Mouse (Mus musculus): ENCODE measurements at regions not wholly inside any gene's neighbourhood (a gene's known extent, or its start where the extent isn't known, plus 50 kb on each side); places are given as distances from the start of the nearest gene placed in this dataset.

DNA sequence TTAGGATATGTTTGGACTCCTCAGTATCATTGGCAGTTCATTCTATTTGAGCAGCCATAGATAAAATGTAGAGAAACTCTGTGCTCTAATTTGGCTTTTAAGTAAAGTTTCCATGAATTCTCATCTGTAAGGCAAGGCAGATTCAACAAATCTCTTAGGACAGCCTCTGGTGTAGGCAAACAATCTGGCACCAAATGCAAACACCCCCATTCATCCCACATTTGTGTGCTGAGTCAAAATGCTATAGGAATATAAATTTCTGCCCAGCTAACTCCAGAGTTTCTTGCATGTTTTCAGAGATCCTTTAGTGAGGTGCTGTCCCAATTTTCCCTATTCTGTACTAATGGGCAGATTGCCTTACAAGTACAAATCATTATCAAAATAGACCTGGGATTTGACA is 695.7 kb upstream of the Kif18a start:
- H3K4me3 ChIP-seq: no peak overlapping the region
- H3K9me3 ChIP-seq: no peaks in the 10 kb centered on the region
- no peaks in the 10 kb centered on the region for H3K27me3 ChIP-seq (ENCODE audit: insufficient read depth, poor library complexity, severe bottlenecking)
- no peak for DNase-seq (ENCODE audit: low spot score)
- no peak overlapping the region for H3K27ac ChIP-seq
- H3K36me3 ChIP-seq: no peaks in the 10 kb centered on the region
- H3K4me1 ChIP-seq: no peaks in the 10 kb centered on the region

DNA sequence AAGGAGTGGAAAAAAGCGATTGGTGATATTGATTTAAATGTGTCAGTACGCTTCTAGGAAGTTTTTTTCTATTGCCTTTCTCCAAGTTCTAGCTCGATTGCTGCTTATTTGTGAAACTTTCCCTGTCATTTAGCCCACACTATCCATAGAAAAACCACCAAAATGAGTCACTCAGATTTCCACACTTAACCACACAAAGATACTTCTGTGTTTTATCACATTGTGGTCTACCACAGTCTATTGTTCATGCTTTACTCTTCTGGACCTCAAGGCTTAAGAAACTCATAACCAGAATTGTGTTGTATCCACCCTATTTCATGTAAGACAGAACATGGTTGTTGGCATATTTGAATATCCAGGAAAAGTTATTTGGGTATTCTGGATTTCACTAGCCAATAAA is 687.0 kb upstream of the Kif18a start:
- 76% methylated on average over 3 of the region's 3 CpGs for WGBS
- no peak overlapping the region for H3K4me3 ChIP-seq
- no peaks in the 10 kb centered on the region for H3K36me3 ChIP-seq
- H3K9me3 ChIP-seq: no peaks in the 10 kb centered on the region
- DNase-seq (ENCODE audit: low spot score): no peak
- no peak overlapping the region for H3K27ac ChIP-seq
- no peaks in the 10 kb centered on the region for H3K27me3 ChIP-seq (ENCODE audit: insufficient read depth, poor library complexity, severe bottlenecking)
- H3K4me1 ChIP-seq: no peaks in the 10 kb centered on the region

DNA sequence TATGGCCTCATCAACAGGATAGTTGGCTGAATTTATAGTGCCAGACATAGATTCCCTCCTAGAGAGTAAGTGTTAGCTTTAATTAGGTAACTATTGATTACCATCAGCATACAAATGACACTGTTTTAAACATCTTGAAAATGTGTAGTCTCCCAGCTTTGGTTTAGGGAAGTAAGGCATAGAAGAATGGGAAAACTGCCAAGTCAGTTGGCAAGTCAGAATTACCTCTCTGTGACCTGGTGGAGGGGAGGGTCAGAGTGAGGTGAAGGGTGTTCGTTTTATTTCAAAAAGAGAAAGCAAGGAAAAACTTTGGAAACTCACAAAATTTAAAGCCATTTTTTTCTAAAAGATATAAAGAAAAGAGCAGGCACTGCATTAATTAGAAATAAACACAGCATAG is 680.2 kb upstream of the Kif18a start:
- no peaks in the 10 kb centered on the region for H3K4me1 ChIP-seq
- H3K27ac ChIP-seq: no peak overlapping the region
- no peak overlapping the region for H3K4me3 ChIP-seq
- no peaks in the 10 kb centered on the region for H3K27me3 ChIP-seq (ENCODE audit: insufficient read depth, poor library complexity, severe bottlenecking)
- DNase-seq (ENCODE audit: low spot score): no peak
- H3K9me3 ChIP-seq: no peaks in the 10 kb centered on the region
- WGBS: 66% methylated on average over 1 of the region's 1 CpGs
- no peaks in the 10 kb centered on the region for H3K36me3 ChIP-seq

DNA sequence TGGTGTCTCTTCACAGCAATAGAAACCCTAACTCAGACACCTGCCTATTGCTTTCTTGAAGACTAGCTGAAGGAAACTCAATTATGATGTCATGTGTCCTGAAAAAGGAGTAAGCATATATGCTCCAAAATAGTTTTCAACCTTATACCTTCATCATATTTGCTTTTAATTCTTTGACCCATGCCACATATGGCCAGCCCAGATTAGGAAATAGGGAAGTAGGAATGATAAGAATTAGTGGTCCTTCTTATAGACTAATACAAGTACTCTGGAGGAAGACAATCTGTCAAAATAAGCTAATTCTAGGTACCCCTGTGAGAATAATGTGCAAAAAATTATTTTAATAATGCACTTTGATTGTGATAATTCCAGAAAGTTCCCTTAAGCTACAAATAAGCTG is 661.0 kb upstream of the Kif18a start:
- H3K27ac ChIP-seq: no peak overlapping the region
- DNase-seq (ENCODE audit: low spot score): no peak
- no peaks in the 10 kb centered on the region for H3K36me3 ChIP-seq
- H3K27me3 ChIP-seq (ENCODE audit: insufficient read depth, poor library complexity, severe bottlenecking): no peaks in the 10 kb centered on the region
- no peak overlapping the region for H3K4me3 ChIP-seq
- H3K4me1 ChIP-seq: no peaks in the 10 kb centered on the region
- no peaks in the 10 kb centered on the region for H3K9me3 ChIP-seq

DNA sequence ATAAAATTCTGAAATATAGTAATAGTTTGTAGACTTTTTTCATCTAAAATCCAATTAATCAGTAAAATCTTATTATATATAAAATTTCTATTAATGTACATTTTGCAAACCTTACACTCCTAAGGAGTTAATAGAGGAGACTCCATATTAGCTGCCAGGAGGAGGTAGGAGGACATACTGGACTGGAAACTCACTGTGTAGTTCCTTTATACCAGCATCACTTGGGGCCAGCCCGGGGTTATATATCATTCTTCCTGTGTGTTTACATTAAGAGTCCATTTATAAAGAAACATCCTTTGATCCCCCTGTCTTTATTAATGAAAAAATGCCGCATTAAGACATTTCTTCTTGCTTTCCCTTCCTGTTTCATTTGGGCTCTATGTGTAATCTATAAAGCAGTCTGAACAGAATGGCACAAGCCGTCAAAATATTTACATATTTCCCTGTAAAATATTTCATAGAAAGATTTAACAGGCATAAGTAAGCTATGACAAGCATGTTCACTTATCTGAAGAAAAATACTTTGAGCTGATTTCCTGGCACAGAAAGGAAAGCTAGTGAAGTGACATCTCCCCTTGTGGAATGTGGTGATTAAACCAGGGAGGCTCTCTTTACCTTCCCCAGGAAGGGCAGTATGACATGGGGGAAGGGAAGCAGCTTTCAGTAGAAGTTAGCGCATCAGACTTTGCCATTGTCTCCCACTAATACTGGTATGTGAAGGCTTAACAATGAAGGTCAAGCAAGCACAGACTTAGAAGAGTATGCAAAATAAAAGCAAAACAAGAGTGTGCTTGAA is 658.0 kb upstream of the Kif18a start:
- H3K27me3 ChIP-seq (ENCODE audit: insufficient read depth, poor library complexity, severe bottlenecking): no peaks in the 10 kb centered on the region
- no peaks in the 10 kb centered on the region for H3K9me3 ChIP-seq
- no peak for DNase-seq (ENCODE audit: low spot score)
- H3K4me1 ChIP-seq: no peaks in the 10 kb centered on the region
- no peak overlapping the region for H3K4me3 ChIP-seq
- 53% methylated on average over 4 of the region's 4 CpGs for WGBS
- no peak overlapping the region for H3K27ac ChIP-seq
- H3K36me3 ChIP-seq: no peaks in the 10 kb centered on the region

DNA sequence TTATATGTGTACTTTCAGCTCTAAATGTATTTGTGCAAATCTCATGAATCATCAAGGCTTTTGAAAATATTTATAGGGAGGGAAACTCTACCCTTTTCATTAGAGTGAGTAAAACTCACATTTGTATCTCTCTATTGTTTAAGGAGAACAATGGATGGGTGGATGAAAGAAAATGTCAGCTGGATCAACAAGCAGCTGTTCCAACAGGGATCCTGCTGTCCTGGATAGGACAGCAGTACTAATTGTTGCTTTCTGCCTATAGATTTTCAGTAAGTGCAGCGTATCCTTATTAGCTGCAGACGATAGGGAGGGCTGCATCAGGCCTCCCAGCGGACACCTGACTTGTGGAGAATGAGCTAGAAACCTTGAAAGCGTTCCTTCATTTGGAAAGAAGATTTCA is 644.9 kb upstream of the Kif18a start:
- no peaks in the 10 kb centered on the region for H3K4me1 ChIP-seq
- DNase-seq (ENCODE audit: low spot score): no peak
- no peak overlapping the region for H3K27ac ChIP-seq
- 86% methylated on average over 4 of the region's 4 CpGs for WGBS
- H3K9me3 ChIP-seq: no peaks in the 10 kb centered on the region
- H3K27me3 ChIP-seq (ENCODE audit: insufficient read depth, poor library complexity, severe bottlenecking): no peaks in the 10 kb centered on the region
- H3K4me3 ChIP-seq: no peak overlapping the region
- no peaks in the 10 kb centered on the region for H3K36me3 ChIP-seq

DNA sequence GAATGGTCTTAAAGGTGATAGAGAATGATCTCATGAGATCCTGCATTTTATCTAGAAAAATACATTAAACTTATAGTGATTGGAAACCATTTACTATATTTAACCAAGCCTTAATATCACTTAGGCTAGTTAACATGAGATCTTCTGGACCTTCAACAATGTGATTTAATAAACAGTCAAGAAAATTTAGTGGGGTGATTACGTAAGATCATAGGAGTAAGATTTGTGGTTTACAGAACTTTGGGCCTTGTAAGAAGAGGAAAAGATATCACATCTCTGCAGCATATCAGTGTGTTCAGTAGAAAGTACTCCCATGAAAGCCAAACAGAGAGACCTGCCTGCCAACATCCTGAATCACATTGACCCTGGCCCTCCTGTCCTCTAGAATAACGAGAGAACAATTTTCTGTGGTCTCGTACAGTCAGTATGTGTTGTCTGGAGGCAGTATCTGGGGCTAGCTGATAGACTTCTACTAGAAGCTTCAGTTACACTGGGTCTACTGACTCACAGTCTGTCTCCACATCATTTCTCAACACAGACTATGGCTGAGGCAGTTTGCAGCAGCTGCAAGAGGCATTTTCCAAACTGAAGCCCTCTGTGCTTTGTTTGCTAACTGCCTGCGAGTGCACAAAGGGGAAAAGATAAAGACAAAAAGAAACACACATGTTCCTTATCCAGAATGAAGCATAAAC is 619.7 kb upstream of the Kif18a start:
- 55% methylated on average over 4 of the region's 4 CpGs for WGBS
- DNase-seq (ENCODE audit: low spot score): no peak
- Histone ChIP-seq H3K9me3 (no peaks in the 10 kb centered on the region), H3K4me3 (no peak overlapping the region), H3K27ac (no peak overlapping the region), H3K4me1 (no peaks in the 10 kb centered on the region), H3K36me3 (no peaks in the 10 kb centered on the region), H3K27me3 (ENCODE audit: insufficient read depth, poor library complexity, severe bottlenecking) (no peaks in the 10 kb centered on the region)

DNA sequence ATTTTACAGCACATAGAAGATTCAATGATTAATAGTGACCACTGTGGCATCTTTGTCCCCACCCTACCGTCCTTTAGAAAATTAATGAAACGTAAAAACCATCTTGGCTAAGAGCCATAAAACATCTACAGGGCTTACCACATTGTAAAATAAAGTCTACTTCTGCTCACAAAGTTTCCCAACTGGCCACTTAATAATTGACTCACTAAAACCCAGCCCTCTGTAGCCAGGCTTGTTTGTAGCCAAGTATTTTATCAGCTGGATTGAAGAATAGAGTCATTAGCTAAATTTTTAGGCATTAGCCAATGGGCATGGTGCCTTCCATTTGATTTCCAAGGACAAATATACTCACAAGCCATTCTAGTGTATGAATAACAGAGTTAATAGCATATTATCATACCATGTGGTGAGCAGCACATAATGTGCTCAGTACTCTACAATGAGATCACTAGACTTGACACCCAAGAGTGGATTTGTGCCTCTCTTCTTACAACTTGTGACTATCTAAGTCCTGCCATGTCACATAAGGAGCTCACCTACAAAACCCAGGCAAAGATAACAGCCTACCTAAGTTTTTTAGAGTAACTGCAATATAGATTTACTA is 602.7 kb upstream of the Kif18a start:
- WGBS: 83% methylated on average over 2 of the region's 2 CpGs
- Histone ChIP-seq H3K4me3 (no peak overlapping the region), H3K4me1 (no peaks in the 10 kb centered on the region), H3K9me3 (no peaks in the 10 kb centered on the region), H3K27ac (no peak overlapping the region), H3K27me3 (ENCODE audit: insufficient read depth, poor library complexity, severe bottlenecking) (no peaks in the 10 kb centered on the region), H3K36me3 (no peaks in the 10 kb centered on the region)
- DNase-seq (ENCODE audit: low spot score): no peak

DNA sequence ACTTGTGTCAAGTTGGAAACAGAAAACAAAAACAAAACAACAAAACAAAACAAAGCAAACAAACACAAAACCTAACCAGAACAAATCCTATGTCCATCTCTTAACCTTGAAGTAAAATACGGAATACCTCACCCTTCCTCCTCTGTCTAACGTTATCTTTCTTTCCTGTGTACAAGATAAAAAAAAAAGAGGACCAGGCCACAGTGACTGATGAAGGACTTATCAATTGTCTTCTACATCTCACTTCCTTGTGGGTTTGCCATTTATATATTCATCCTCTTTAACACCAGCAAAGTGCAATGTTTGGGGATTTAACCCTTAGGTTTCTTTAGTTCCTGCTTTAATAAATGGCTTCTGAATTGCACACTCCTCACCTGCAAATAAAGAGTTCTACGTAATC is 599.0 kb upstream of the Kif18a start:
- Histone ChIP-seq H3K27ac (no peak overlapping the region), H3K36me3 (no peaks in the 10 kb centered on the region), H3K27me3 (ENCODE audit: insufficient read depth, poor library complexity, severe bottlenecking) (no peaks in the 10 kb centered on the region), H3K9me3 (no peaks in the 10 kb centered on the region), H3K4me1 (no peaks in the 10 kb centered on the region), H3K4me3 (no peak overlapping the region)
- DNase-seq (ENCODE audit: low spot score): no peak
- 52% methylated on average over 3 of the region's 3 CpGs for WGBS

DNA sequence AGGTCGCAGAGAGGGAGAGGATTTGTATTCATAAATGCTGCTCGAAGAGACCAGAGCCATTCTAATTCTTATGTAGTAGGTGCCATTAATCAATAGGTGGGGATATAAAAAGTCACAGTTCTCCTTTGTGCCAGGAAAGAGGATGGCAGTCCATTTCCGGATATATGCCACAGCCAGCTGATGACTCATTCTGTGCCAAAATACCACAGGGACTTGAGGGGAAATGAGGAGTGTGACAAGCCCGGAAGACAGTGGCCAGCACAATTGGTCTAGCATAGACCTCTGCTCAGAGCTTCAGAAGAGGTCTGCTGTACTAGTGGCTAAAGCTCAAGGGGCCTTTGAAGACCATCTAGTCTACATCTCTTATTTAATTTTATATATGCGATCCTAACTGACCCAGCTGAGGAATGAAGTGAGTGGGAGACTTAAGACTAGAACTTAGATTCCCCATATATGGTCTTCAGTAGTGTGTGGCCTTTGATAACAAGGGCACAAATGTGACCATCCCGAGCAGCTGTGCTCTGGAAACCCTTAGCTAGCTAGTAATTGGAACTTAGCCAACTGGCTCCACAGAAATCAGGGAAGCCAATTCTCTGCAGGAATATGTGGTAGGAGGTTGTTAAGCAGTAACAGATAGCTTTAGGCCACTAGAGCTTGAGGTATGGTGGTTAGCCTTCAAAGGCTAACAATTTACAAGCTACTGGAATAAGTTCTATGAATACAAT is 594.4 kb upstream of the Kif18a start:
- WGBS: 69% methylated on average over 6 of the region's 6 CpGs
- no peaks in the 10 kb centered on the region for H3K27me3 ChIP-seq (ENCODE audit: insufficient read depth, poor library complexity, severe bottlenecking)
- no peak for DNase-seq (ENCODE audit: low spot score)
- no peaks in the 10 kb centered on the region for H3K36me3 ChIP-seq
- H3K4me3 ChIP-seq: no peak overlapping the region
- H3K4me1 ChIP-seq: no peaks in the 10 kb centered on the region
- no peak overlapping the region for H3K27ac ChIP-seq
- no peaks in the 10 kb centered on the region for H3K9me3 ChIP-seq

DNA sequence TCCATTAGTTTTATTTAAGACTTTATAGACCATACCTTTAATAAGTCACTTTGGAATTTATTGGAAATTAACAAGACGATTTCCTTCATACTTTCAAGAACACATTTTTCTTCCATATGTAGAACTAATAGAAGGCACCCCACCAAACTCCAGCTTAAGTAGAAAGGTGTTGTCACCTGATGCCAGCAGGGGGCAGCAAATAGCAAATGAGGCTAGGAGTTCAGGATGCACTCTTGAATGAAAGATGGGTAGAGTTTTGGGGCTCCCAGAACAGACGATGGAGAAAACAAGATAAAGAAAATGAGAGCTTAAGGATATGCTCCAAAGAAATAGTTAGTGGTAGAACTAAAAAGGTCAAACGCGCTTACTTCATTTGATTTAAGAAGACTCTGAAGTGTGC is 590.4 kb upstream of the Kif18a start:
- H3K9me3 ChIP-seq: no peaks in the 10 kb centered on the region
- H3K27me3 ChIP-seq (ENCODE audit: insufficient read depth, poor library complexity, severe bottlenecking): no peaks in the 10 kb centered on the region
- no peak overlapping the region for H3K27ac ChIP-seq
- no peaks in the 10 kb centered on the region for H3K4me1 ChIP-seq
- DNase-seq (ENCODE audit: low spot score): no peak
- H3K4me3 ChIP-seq: no peak overlapping the region
- no peaks in the 10 kb centered on the region for H3K36me3 ChIP-seq
- WGBS: 50% methylated on average over 4 of the region's 4 CpGs

DNA sequence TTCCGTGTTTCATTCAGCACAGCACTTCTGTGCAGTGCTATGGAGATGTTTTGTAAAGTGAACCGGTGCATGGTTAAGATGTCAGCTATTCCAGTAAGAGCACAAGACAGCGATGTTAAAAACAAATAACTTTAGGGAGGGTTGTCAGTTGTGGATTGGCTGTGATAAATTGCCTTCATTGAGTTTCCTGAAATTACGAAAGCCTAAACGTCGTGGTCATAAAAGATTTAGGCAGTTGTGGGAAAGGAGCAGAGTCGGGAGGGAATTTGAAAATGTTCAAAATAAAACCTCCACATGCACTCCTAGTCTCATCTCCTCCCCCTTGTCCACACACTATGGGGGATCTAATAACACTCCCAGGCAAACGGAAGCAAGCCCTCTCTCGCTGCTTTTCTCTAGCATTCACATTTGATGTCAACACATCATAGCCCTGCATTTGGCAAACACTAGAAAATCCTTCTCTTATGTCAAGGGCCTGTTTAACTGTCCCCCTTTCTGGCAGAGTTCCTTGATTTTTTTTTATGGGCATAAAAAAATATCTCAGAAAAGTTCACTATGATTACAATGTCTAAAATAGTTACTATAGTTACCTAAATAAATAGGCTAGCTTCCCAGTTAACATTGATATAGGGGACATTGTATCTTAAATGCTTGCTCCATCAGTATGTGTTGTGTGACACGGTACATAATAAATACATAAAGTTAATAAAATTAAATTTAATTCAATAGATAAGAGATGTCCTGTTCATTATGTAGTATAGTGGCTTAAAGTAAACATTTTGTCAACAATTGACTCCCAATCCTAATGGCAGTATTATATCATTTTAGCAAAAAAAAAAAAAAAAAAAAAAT is 589.2 kb upstream of the Kif18a start:
- DNase-seq (ENCODE audit: low spot score): no peak
- 70% methylated on average over 10 of the region's 10 CpGs for WGBS
- H3K4me1 ChIP-seq: no peaks in the 10 kb centered on the region

More for the DNA sequence above, 589.2 kb upstream of the Kif18a start:
- Histone ChIP-seq H3K4me3 (no peak overlapping the region), H3K27ac (no peak overlapping the region), H3K36me3 (no peaks in the 10 kb centered on the region), H3K9me3 (no peaks in the 10 kb centered on the region), H3K27me3 (ENCODE audit: insufficient read depth, poor library complexity, severe bottlenecking) (no peaks in the 10 kb centered on the region)
